Mouse (Mus musculus) liver, embryonic 14.5 days (tissue): ENCODE measurements around the gene Ranbp1. TPM values are rescaled to one million over a fixed set of nuclear protein-coding genes. Genes with fewer than 3 reads are reported as not detected.
A peak's percentile ranks its signal among the peaks of the same experiment; 100 is the strongest.

Experiments
- ATAC-seq: fragments of 200-750 bp; cut with Nextera tagmentation; 2 replicates; pipeline ENCODE4 v1.8.0; 2017; ENCODE audit warnings: moderate number of reproducible peaks, mild to moderate bottlenecking, moderate library complexity; ENCODE audit not compliant: insufficient read depth
- DNase-seq, 3 experiments: peaks; one replicate each; pipeline ENCODE4 v3.0.0-alpha.2; 2012 to 2013; ENCODE audit warnings: low read depth in 3 of 3, low spot score in 3 of 3
- H3K27ac ChIP-seq: fragments of 300-500 bp; sonication (generic); 2 replicates; pipeline ENCODE4 v1.5.1; 2014; ENCODE audit warnings: moderate library complexity, mild to moderate bottlenecking, control low read depth, inconsistent platforms
- H3K27me3 ChIP-seq: fragments of 300-500 bp; sonication (generic); 2 replicates; pipeline ENCODE4 v1.6.1; 2014; ENCODE audit warnings: mild to moderate bottlenecking, low read length, moderate library complexity; ENCODE audit not compliant: control insufficient read depth, insufficient read depth
- H3K36me3 ChIP-seq: fragments of 300-500 bp; sonication (generic); replicated peaks from 2 replicates; pipeline ENCODE4 v1.6.1; 2014; ENCODE audit warnings: low read depth; ENCODE audit not compliant: control insufficient read depth, insufficient read depth
- H3K4me1 ChIP-seq, 2 experiments: fragments of 200-500 bp in 1 of 2; fragments of 300-500 bp in 1 of 2; sonication (generic) in 1 of 2; replicated peaks; 2 replicates each; pipeline ENCODE4 v1.6.1; 2012 to 2014; ENCODE audit warnings: antibody characterized with exemption in 1 of 2, inconsistent platforms in 1 of 2, low read length in 1 of 2; ENCODE audit not compliant: control insufficient read depth in 2 of 2, insufficient read depth in 2 of 2
- H3K4me2 ChIP-seq: fragments of 300-500 bp; sonication (generic); 2 replicates; pipeline ENCODE4 v1.6.1; 2014; ENCODE audit warnings: low read depth, mild to moderate bottlenecking, control low read depth, moderate library complexity
- H3K4me3 ChIP-seq, 2 experiments: fragments of 200-500 bp in 1 of 2; fragments of 300-500 bp in 1 of 2; sonication (generic) in 1 of 2; 2 replicates each; pipeline ENCODE4 v1.5.1; 2012 to 2014; ENCODE audit warnings: low read depth in 2 of 2, low read length in 2 of 2, mild to moderate bottlenecking in 2 of 2, control low read depth in 1 of 2, inconsistent platforms in 1 of 2, moderate library complexity in 1 of 2; ENCODE audit not compliant: insufficient read depth in 1 of 2
- H3K9ac ChIP-seq: fragments of 300-500 bp; sonication (generic); replicated peaks from 2 replicates; pipeline ENCODE4 v1.6.1; 2014; ENCODE audit warnings: mild to moderate bottlenecking, control low read depth, moderate library complexity
- H3K9me3 ChIP-seq: fragments of 300-500 bp; sonication (generic); 2 replicates; pipeline ENCODE4 v1.6.1; 2016; ENCODE audit warnings: low read length, mixed read lengths; ENCODE audit not compliant: control insufficient read depth
- CTCF ChIP-seq: IDR thresholded peaks from 2 replicates; pipeline ENCODE4 v1.5.1; 2016; ENCODE audit warnings: antibody characterized with exemption, low read depth, control low read depth
- EP300 ChIP-seq: IDR thresholded peaks from 2 replicates; pipeline ENCODE4 v1.6.1; 2016; ENCODE audit warnings: antibody characterized with exemption, low read depth
- WGBS: fragments of 180-500 bp; shearing (Covaris S2); extraction: QIAGEN DNeasy Blood & Tissue Kit; methylation state at CpG from one replicate; pipeline ENCODE4 v1.1.7; 2014; ENCODE audit not compliant: insufficient replicate concordance; 5-methylcytosine and 5-hydroxymethylcytosine counted together
- polyA plus RNA-seq, 2 experiments: library from polyadenylated mRNA; depleted of rRNA in 1 of 2; stranded (reverse) in 1 of 2; unstranded in 1 of 2; fragments of >200 nt; fragmentation: Nextera tagmentation in 1 of 2; extraction: Ambion mirVana in 1 of 2; gene quantifications; 2 replicates each; pipeline versions ENCODE4 v1.2.1 to v1.2.3; 2012 to 2014

Ranbp1 gene
- polyA plus RNA-seq, 2 experiments: 148 to 338 TPM

- no peak for ATAC-seq
- Histone ChIP-seq H3K9me3 (no peaks in the 10 kb centered on the region), H3K4me2 (no peak overlapping the region), H3K36me3 (peaks cover 75% of the 10 kb centered on the region), H3K27ac (no peak overlapping the region), H3K4me1 (peaks cover 0 to 12% of the 10 kb centered on the region in 2 experiments), H3K27me3 (no peaks in the 10 kb centered on the region), H3K4me3 (no peak overlapping the region), H3K9ac (no peak overlapping the region)
- no peak for DNase-seq
- WGBS: 75% methylated on average over 6 of the region's 6 CpGs
- TF ChIP-seq EP300: no peak
- no peak for TF ChIP-seq CTCF
Observed at GRCm38 (mm10) chr16:18252736-18253135, 4.2 kb upstream of the Ranbp1 start.

- peak overlapping the region; percentile 2 to 80; a peak in 3 of 4 replicates for H3K4me3 ChIP-seq
- TF ChIP-seq CTCF: no peak
- TF ChIP-seq EP300: no peak
- peak overlapping the region; percentile 92 for H3K4me2 ChIP-seq
- H3K36me3 ChIP-seq: peaks cover 71% of the 10 kb centered on the region
- peaks cover 8 to 20% of the 10 kb centered on the region in 2 experiments for H3K4me1 ChIP-seq
- ATAC-seq: no peak
- no peak for DNase-seq
- no peaks in the 10 kb centered on the region for H3K27me3 ChIP-seq
- H3K9me3 ChIP-seq: no peaks in the 10 kb centered on the region
- H3K27ac ChIP-seq: no peak overlapping the region
- H3K9ac ChIP-seq: peak overlapping the region; percentile 92
- 79% methylated on average over 10 of the region's 10 CpGs for WGBS
Observed at GRCm38 (mm10) chr16:18250828-18251790, 2.6 kb upstream of the Ranbp1 start.

GRCm38 (mm10) chr16:18250231-18250630, 1.7 kb upstream of the Ranbp1 start:
- peak overlapping the region; percentile 80 to 99 for H3K4me3 ChIP-seq
- 62% methylated on average over 4 of the region's 4 CpGs for WGBS
- peaks cover 8 to 20% of the 10 kb centered on the region in 2 experiments for H3K4me1 ChIP-seq
- H3K27me3 ChIP-seq: no peaks in the 10 kb centered on the region
- ATAC-seq (no peak), DNase-seq (no peak)
- peaks cover 71% of the 10 kb centered on the region for H3K36me3 ChIP-seq
- H3K4me2 ChIP-seq: peak overlapping the region; percentile 92
- no peak overlapping the region for H3K27ac ChIP-seq
- H3K9ac ChIP-seq: peak overlapping the region; percentile 92
- TF ChIP-seq CTCF (no peak), EP300 (no peak)
- H3K9me3 ChIP-seq: no peaks in the 10 kb centered on the region

- peak overlapping the region; percentile 81 for H3K27ac ChIP-seq
- ATAC-seq (peak; percentile 10), DNase-seq (no peak)
- H3K36me3 ChIP-seq: peaks cover 71% of the 10 kb centered on the region
- WGBS: 3% methylated on average over 27 of the region's 27 CpGs
- H3K9ac ChIP-seq: peak overlapping the region; percentile 92
- H3K4me3 ChIP-seq: peak overlapping the region; percentile 80 to 99
- no peak for TF ChIP-seq CTCF
- TF ChIP-seq EP300: no peak
- no peaks in the 10 kb centered on the region for H3K27me3 ChIP-seq
- H3K9me3 ChIP-seq: no peaks in the 10 kb centered on the region
- peaks cover 8 to 20% of the 10 kb centered on the region in 2 experiments for H3K4me1 ChIP-seq
- peak overlapping the region; percentile 92 for H3K4me2 ChIP-seq
Observed at GRCm38 (mm10) chr16:18249364-18249967, 934 bp upstream of the Ranbp1 start.
